ENCODE assay signal across 11 mouse cellular contexts in genomic region chr4:152908235-152908634, GRCm38 (mm10).
DNase-seq lines count a peak whose midpoint lies in the region; ATAC-seq and TF ChIP-seq lines count a peak whose summit lies in the region.
"Had no signal": no experiment of that assay in that cellular context is flagged by ENCODE, and none has a peak within 500 bp of the region (broad histone marks: within the 10 kb centered on the region; RNA-seq: fewer than 3 reads in every experiment).

No protein-coding gene starts in this region.

- H3K9ac ChIP-seq in heart, adult 2 months (ENCODE audit: low read depth, low read length) = no peak overlapping the region
- H3K9ac ChIP-seq in midbrain, embryonic 13.5 days (replicated peaks) = no peak overlapping the region
- no peak overlapping the region for H3K9ac ChIP-seq in midbrain, embryonic 16.5 days (ENCODE audit: low read depth, low read length)
- H3K9ac ChIP-seq: liver, embryonic 12.5 days had no signal

- H3K9me3 ChIP-seq in midbrain, embryonic 13.5 days = no peaks in the 10 kb centered on the region
- no peaks in the 10 kb centered on the region for H3K9me3 ChIP-seq in midbrain, embryonic 16.5 days (replicated peaks; ENCODE audit: control insufficient read depth, low read length, poor library complexity, severe bottlenecking)

- H3K4me2 ChIP-seq in midbrain, embryonic 13.5 days (replicated peaks) = no peak overlapping the region
- H3K4me2 ChIP-seq in midbrain, embryonic 16.5 days (ENCODE audit: low read length) = no peak overlapping the region
- H3K4me2 ChIP-seq: liver, embryonic 12.5 days had no signal

- H3K27ac ChIP-seq in heart, adult 2 months = no peak overlapping the region
- H3K27ac ChIP-seq in midbrain, embryonic 13.5 days = no peak overlapping the region
- H3K27ac ChIP-seq in midbrain, embryonic 16.5 days (ENCODE audit: low read length) = no peak overlapping the region
- no peak overlapping the region for H3K27ac ChIP-seq in layer of hippocampus, adult 2 months
- no peak overlapping the region for H3K27ac ChIP-seq in cerebellum, adult 2 months (ENCODE audit: insufficient read depth, low read length)
- H3K27ac ChIP-seq: liver, embryonic 12.5 days had no signal

- H3K4me3 ChIP-seq in heart, adult 2 months = no peak overlapping the region
- H3K4me3 ChIP-seq in midbrain, embryonic 13.5 days (replicated peaks) = no peak overlapping the region
- no peak overlapping the region for H3K4me3 ChIP-seq in midbrain, embryonic 16.5 days (ENCODE audit: low read depth, low read length)
- H3K4me3 ChIP-seq in layer of hippocampus, adult 2 months = no peak overlapping the region
- no peak overlapping the region for H3K4me3 ChIP-seq in cerebellum, adult 2 months (replicated peaks; ENCODE audit: insufficient read depth, low read depth, low read length)
- H3K4me3 ChIP-seq: liver, embryonic 12.5 days had no signal

- peak; percentile 9 to 19 for DNase-seq in heart, adult 2 months
- DNase-seq in heart, postnatal 25 days (ENCODE audit: low spot score) = no peak
- DNase-seq in layer of hippocampus, adult 2 months (ENCODE audit: low spot score in 2 of 2) = peak; percentile 23 to 33
- DNase-seq in right cerebral cortex, postnatal 25 days = peak; percentile 48
- DNase-seq in cerebellum, adult 2 months = no peak
- no peak for DNase-seq in urinary bladder, adult 2 months (ENCODE audit: low spot score)
- DNase-seq: cerebellum, adult 8-10 months had no signal

- TF ChIP-seq POLR2A in heart, adult 2 months (IDR thresholded peaks at IDR 0.05; ENCODE audit: insufficient read depth, low read depth, low read length) = no peak
- TF ChIP-seq POLR2A in cerebellum, adult 2 months (IDR thresholded peaks at IDR 0.05; ENCODE audit: borderline replicate concordance, insufficient read depth, low read length) = no peak

- TF ChIP-seq EP300 in heart, adult 2 months (IDR thresholded peaks at IDR 0.05; ENCODE audit: insufficient read depth, low read depth, low read length) = no peak

- intact Hi-C loops in heart, adult 2 months (cut with DNase I) = no loop called here
- intact Hi-C loops in heart, postnatal 25 days (cut with DNase I) = no loop called here

- H3K27me3 ChIP-seq in heart, adult 2 months (ENCODE audit: control insufficient read depth, insufficient read depth, low read length) = no peaks in the 10 kb centered on the region
- H3K27me3 ChIP-seq in midbrain, embryonic 13.5 days = peaks cover 19% of the 10 kb centered on the region
- H3K27me3 ChIP-seq in midbrain, embryonic 16.5 days (ENCODE audit: control insufficient read depth, insufficient read depth, low read depth, low read length) = no peaks in the 10 kb centered on the region
- H3K27me3 ChIP-seq in cerebellum, adult 2 months (ENCODE audit: control insufficient read depth, insufficient read depth, low read length) = no peaks in the 10 kb centered on the region
- H3K27me3 ChIP-seq: liver, embryonic 12.5 days had no signal

- WGBS in heart, adult 2 months = 25% methylated on average over 5 of the region's 5 CpGs
- WGBS in midbrain, embryonic 13.5 days = 75% methylated on average over 5 of the region's 5 CpGs
- 68% methylated on average over 5 of the region's 5 CpGs for WGBS in midbrain, embryonic 16.5 days
- 43% methylated on average over 5 of the region's 5 CpGs for WGBS in cerebellum, adult 2 months

- no peaks in the 10 kb centered on the region for H3K36me3 ChIP-seq in heart, adult 2 months (ENCODE audit: control insufficient read depth, insufficient read depth, low read length)
- H3K36me3 ChIP-seq in midbrain, embryonic 13.5 days = no peaks in the 10 kb centered on the region
- no peaks in the 10 kb centered on the region for H3K36me3 ChIP-seq in midbrain, embryonic 16.5 days (ENCODE audit: control insufficient read depth, insufficient read depth, low read length)
- H3K36me3 ChIP-seq: liver, embryonic 12.5 days had no signal

- peak; percentile 46; the same call in 1 of the 2 replicates for ATAC-seq in midbrain, embryonic 13.5 days
- ATAC-seq in midbrain, embryonic 16.5 days = no peak
- ATAC-seq: inflammation-experienced regulatory T-cells, adult 6 months; liver, embryonic 12.5 days had no signal

- H3K79me2 ChIP-seq in heart, adult 2 months (replicated peaks; ENCODE audit: control insufficient read depth, insufficient read depth, low read length) = no peaks in the 10 kb centered on the region

- H3K4me1 ChIP-seq in heart, adult 2 months (ENCODE audit: control insufficient read depth, insufficient read depth, low read length) = no peaks in the 10 kb centered on the region; the same call in 1 of the 2 replicates
- H3K4me1 ChIP-seq in midbrain, embryonic 13.5 days (replicated peaks) = peaks cover 8% of the 10 kb centered on the region
- 0 out of 2 replicates have a peak, but pooled peaks cover 2% of the 10 kb centered on the region for H3K4me1 ChIP-seq in midbrain, embryonic 16.5 days (ENCODE audit: control insufficient read depth, insufficient read depth, low read length)
- no peaks in the 10 kb centered on the region for H3K4me1 ChIP-seq in cerebellum, adult 2 months (ENCODE audit: control insufficient read depth, insufficient read depth, low read length)
- H3K4me1 ChIP-seq: liver, embryonic 12.5 days had no signal

- no peak for TF ChIP-seq CTCF in heart, adult 2 months (IDR thresholded peaks at IDR 0.05)
- TF ChIP-seq CTCF in layer of hippocampus, adult 2 months (conservative IDR thresholded peaks at IDR 0.05) = no peak
- TF ChIP-seq CTCF in cerebellum, adult 2 months (IDR thresholded peaks at IDR 0.05; ENCODE audit: borderline replicate concordance, insufficient read depth, low read depth, low read length) = no peak

Comparison
In these comparisons a context has a peak if more than half of its experiments do, and no peak if none do; other contexts are left out.
1. DNase-seq: peak in heart, adult 2 months (2 of 2), layer of hippocampus, adult 2 months (2 of 2) and right cerebral cortex, postnatal 25 days (single experiment); none in heart, postnatal 25 days (single experiment), cerebellum, adult 2 months (0 of 2) and urinary bladder, adult 2 months (single experiment).